Comparison of ENCODE assay signal across 23 mouse cellular contexts in the genomic region with DNA sequence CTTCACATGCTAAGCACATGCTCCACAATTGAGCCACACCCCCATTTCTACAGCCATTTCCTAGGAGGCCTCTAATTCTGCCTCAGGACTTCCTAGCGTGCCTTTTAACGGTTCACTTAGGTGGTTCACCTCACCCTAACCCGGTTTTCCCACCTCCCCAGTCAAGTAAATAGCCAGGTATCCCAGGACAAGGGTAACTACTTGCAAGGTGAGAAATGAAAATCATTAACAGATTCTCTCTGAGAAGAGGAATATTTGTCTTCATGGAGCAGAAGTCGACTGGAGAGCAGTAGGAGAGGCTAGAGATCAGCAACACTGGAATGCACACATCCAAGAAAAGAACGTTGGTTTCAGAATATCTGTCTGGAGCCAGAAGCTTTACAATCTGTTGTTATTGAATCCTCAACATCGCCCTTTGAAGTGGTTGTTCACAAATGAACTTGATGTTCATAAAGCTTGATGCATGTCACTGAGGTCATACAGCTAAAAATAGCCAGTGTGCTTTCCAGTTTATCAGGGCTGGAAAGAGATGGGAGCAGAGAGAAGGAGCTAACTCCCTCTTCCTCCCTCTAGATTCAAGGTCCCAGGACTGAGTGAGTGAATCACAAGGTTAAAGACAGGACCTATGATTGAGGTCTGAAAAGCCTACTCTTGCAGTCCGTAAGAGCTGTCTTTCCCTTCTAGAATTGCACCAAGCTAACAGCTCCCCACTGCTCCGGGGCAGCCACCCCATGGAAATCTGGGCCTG. TPM values are rescaled to one million over a fixed set of nuclear protein-coding genes. Genes with fewer than 3 reads are reported as not detected.
DNase-seq lines count a peak whose midpoint lies in the region; ATAC-seq lines count a peak whose summit lies in the region.
"Had no signal": no experiment of that assay in that cellular context is flagged by ENCODE, and none has a peak within 500 bp of the region (broad histone marks: within the 10 kb centered on the region; RNA-seq: fewer than 3 reads in every experiment).

No protein-coding gene starts in this region.

- DNase-seq in adrenal gland, adult (ENCODE audit: inconsistent age in 2 of 2, low spot score in 1 of 2): peak; percentile 47 to 79
- DNase-seq in adrenal gland, postnatal 14 days: no peak
- peak; percentile 32 for DNase-seq in heart, adult 8-10 months (ENCODE audit: low spot score)
- DNase-seq in heart, postnatal 10 days: no peak
- no peak for DNase-seq in heart, postnatal 4 days
- DNase-seq: adrenal gland, postnatal 25 days; B cell, adult 2 months; cerebellum, adult 2 months; cerebellum, postnatal 10 days; forebrain, postnatal 0 days; gastrocnemius, postnatal 14 days; kidney, adult 11 months had no signal

- H3K27ac ChIP-seq in heart, embryonic 14.5 days (replicated peaks in 1 of 2; ENCODE audit: control insufficient read depth in 1 of 2, insufficient read depth in 1 of 2, low read depth in 2 of 2, low read length in 2 of 2): peak overlapping the region in 1 of 2 experiments; percentile 52; a peak in 3 of 4 replicates
- H3K27ac ChIP-seq in heart, embryonic 16.5 days (ENCODE audit: low read length): peak overlapping the region; percentile 38
- H3K27ac ChIP-seq: embryonic facial prominence, embryonic 10.5 days; forebrain, embryonic 13.5 days; hindbrain, embryonic 13.5 days; hindbrain, postnatal 0 days had no signal

- peaks cover 8% of the 10 kb centered on the region; the same call in 1 of the 2 replicates for H3K36me3 ChIP-seq in heart, embryonic 14.5 days (ENCODE audit: control insufficient read depth, insufficient read depth, low read length)
- H3K36me3 ChIP-seq in heart, embryonic 16.5 days (ENCODE audit: control insufficient read depth, insufficient read depth): no peaks in the 10 kb centered on the region
- H3K36me3 ChIP-seq: embryonic facial prominence, embryonic 10.5 days; G1E; hindbrain, embryonic 13.5 days had no signal

- H3K27me3 ChIP-seq in heart, embryonic 14.5 days (ENCODE audit: control insufficient read depth, insufficient read depth, low read length): no peaks in the 10 kb centered on the region
- no peaks in the 10 kb centered on the region for H3K27me3 ChIP-seq in heart, embryonic 16.5 days (ENCODE audit: control insufficient read depth, insufficient read depth, low read length)

- H3K4me1 ChIP-seq in heart, embryonic 14.5 days (ENCODE audit: control insufficient read depth in 2 of 2, insufficient read depth in 2 of 2, low read length in 2 of 2): peaks cover 5 to 11% of the 10 kb centered on the region in 2 experiments; a peak in 3 of 4 replicates
- H3K4me1 ChIP-seq in heart, embryonic 16.5 days (ENCODE audit: control insufficient read depth, insufficient read depth, low read length): peaks cover 12% of the 10 kb centered on the region

- no peaks in the 10 kb centered on the region for H3K9me3 ChIP-seq in heart, embryonic 14.5 days (ENCODE audit: control insufficient read depth, low read length)
- no peaks in the 10 kb centered on the region for H3K9me3 ChIP-seq in heart, embryonic 16.5 days (replicated peaks; ENCODE audit: control insufficient read depth, low read length)
- H3K9me3 ChIP-seq: embryonic facial prominence, embryonic 10.5 days; forebrain, embryonic 13.5 days; G1E; hindbrain, embryonic 13.5 days had no signal

- H3K9ac ChIP-seq in heart, embryonic 14.5 days (ENCODE audit: low read length): no peak overlapping the region
- H3K9ac ChIP-seq in heart, embryonic 16.5 days (ENCODE audit: low read length): no peak overlapping the region
- H3K9ac ChIP-seq: forebrain, embryonic 13.5 days; forebrain, postnatal 0 days; hindbrain, embryonic 13.5 days had no signal

- 52% methylated on average over 8 of the region's 8 CpGs for WGBS in heart, embryonic 14.5 days
- 55% methylated on average over 8 of the region's 8 CpGs for WGBS in heart, embryonic 16.5 days

- no peak overlapping the region for H3K4me3 ChIP-seq in heart, embryonic 14.5 days (ENCODE audit: control insufficient read depth in 1 of 2, insufficient read depth in 1 of 2, low read depth in 1 of 2, low read length in 2 of 2)
- no peak overlapping the region for H3K4me3 ChIP-seq in heart, embryonic 16.5 days (ENCODE audit: low read length)
- H3K4me3 ChIP-seq: embryonic facial prominence, embryonic 10.5 days; forebrain, embryonic 13.5 days; hindbrain, embryonic 13.5 days had no signal

- intact Hi-C loops in heart, postnatal 10 days (cut with DNase I): loop anchor here (5.0 kb wide), 1 partner anchor 137 kb away; no protein-coding TSS in a partner anchor

- no peak overlapping the region for H3K4me2 ChIP-seq in heart, embryonic 14.5 days (ENCODE audit: low read length)
- no peak overlapping the region for H3K4me2 ChIP-seq in heart, embryonic 16.5 days (ENCODE audit: low read depth, low read length)
- H3K4me2 ChIP-seq: forebrain, embryonic 13.5 days; hindbrain, embryonic 13.5 days had no signal

- ATAC-seq in heart, embryonic 14.5 days (ENCODE audit: insufficient number of reproducible peaks, insufficient read depth, low FRiP score, low read depth): 0 out of 2 replicates have a peak, but pooled peaks have one; percentile 25
- no peak for ATAC-seq in heart, embryonic 16.5 days (replicated peaks; ENCODE audit: extremely low read depth, insufficient read depth, low FRiP score)
- ATAC-seq: CD4-positive, CD25-positive, alpha-beta regulatory T cell, adult 4 months; forebrain, embryonic 13.5 days; forebrain, postnatal 0 days; hindbrain, postnatal 0 days had no signal

RNA-seq across cellular contexts. Expression of a gene that starts 8.2 kb away (rescaled TPM):
- total RNA-seq in adrenal gland, postnatal 14 days (2021): 30.9 and 37.3 TPM in 2 replicates
- 10 to 100 TPM; 21.3 to 39.4 (median 32.2) TPM for total RNA-seq in heart, adult 8-10 months (2022)
- total RNA-seq in heart, postnatal 10 days (2021): 10 to 100 TPM; 40.9 to 50.6 TPM
- 10.4 and 11.3 TPM in 2 replicates for polyA plus RNA-seq in heart, embryonic 14.5 days (2014; fragmentation: Nextera tagmentation; extraction: Ambion mirVana)
- total RNA-seq in heart, postnatal 4 days (2021): 10 to 100 TPM; 32.6 to 33.2 TPM
- polyA plus RNA-seq in heart, embryonic 16.5 days (2015; fragmentation: Nextera tagmentation; extraction: Ambion mirVana): 9.2 and 11.2 TPM in 2 replicates
- polyA plus RNA-seq: CD4-positive, CD25-positive, alpha-beta regulatory T cell, adult 4 months; G1E had no signal

RNA-seq across cellular contexts. Expression of a gene that starts 23.2 kb away (rescaled TPM):
- total RNA-seq in adrenal gland, postnatal 14 days (2021): 0.30 and 0.53 TPM in 2 replicates
- total RNA-seq in heart, adult 8-10 months (2022): not detected
- not detected for total RNA-seq in heart, postnatal 10 days (2021)
- 0.15 and 0.16 TPM in 2 replicates for polyA plus RNA-seq in heart, embryonic 14.5 days (2014; fragmentation: Nextera tagmentation; extraction: Ambion mirVana)
- total RNA-seq in heart, postnatal 4 days (2021): under 1 TPM in 1 of 2 experiments, not detected in 1; 0.05 TPM
- polyA plus RNA-seq in heart, embryonic 16.5 days (2015; fragmentation: Nextera tagmentation; extraction: Ambion mirVana): not detected in 2 replicates
- total RNA-seq: gastrocnemius, adult 18-20 months; gastrocnemius, postnatal 14 days had no signal
- polyA plus RNA-seq: CD4-positive, CD25-positive, alpha-beta regulatory T cell, adult 4 months; intestine, embryonic 14.5 days had no signal

RNA-seq across cellular contexts. Expression of a gene that starts 42.7 kb away (rescaled TPM):
- 0.26 TPM in 2 replicates for total RNA-seq in adrenal gland, postnatal 14 days (2021)
- under 1 TPM in 1 of 4 experiments, not detected in 3; 0.11 TPM for total RNA-seq in heart, adult 8-10 months (2022)
- total RNA-seq in heart, postnatal 10 days (2021): under 1 TPM in 1 of 2 experiments, not detected in 1; 0.24 TPM
- polyA plus RNA-seq in heart, embryonic 14.5 days (2014; fragmentation: Nextera tagmentation; extraction: Ambion mirVana): not detected in 2 replicates
- not detected for total RNA-seq in heart, postnatal 4 days (2021)
- 0.08 and 0.10 TPM in 2 replicates for polyA plus RNA-seq in heart, embryonic 16.5 days (2015; fragmentation: Nextera tagmentation; extraction: Ambion mirVana)
- total RNA-seq: G1E; hematopoietic stem cell, adult 5-6 weeks had no signal
- polyA plus RNA-seq: CD4-positive, CD25-positive, alpha-beta regulatory T cell, adult 4 months; G1E; intestine, embryonic 14.5 days had no signal

Comparison
In these comparisons a context has a peak if more than half of its experiments do, and no peak if none do; other contexts are left out.
1. DNase-seq: peak in adrenal gland, adult (2 of 2) and heart, adult 8-10 months (single experiment); none in adrenal gland, postnatal 14 days (single experiment), heart, postnatal 10 days (0 of 2) and heart, postnatal 4 days (single experiment).